10 mouse cellular contexts compared by ENCODE assay signal in the genomic region with DNA sequence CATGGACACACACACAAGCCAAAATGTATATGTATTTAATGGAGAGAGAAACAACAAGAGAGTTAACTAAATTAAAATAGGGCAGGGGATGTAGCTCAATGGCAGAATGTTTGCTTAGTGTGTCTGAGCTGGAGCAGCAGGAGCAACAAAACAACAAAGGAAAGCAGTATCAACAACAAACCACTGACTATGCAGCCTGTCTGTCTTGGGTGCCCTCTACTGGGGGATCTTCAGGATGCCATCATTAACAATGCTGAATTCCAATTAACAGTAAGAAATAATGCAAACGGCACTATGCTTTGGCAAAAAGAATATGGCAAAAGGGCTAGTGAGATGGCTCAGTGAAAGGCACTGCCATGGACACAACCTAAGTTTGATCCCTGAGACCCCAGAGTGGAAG. TPM values are rescaled to one million over a fixed set of nuclear protein-coding genes. Genes with fewer than 3 reads are reported as not detected.
DNase-seq lines count a peak whose midpoint lies in the region; ATAC-seq and TF ChIP-seq lines count a peak whose summit lies in the region.
"Had no signal": no experiment of that assay in that cellular context is flagged by ENCODE, and none has a peak within 500 bp of the region (broad histone marks: within the 10 kb centered on the region; RNA-seq: fewer than 3 reads in every experiment).

No protein-coding gene starts in this region.

- TF ChIP-seq CTCF in lung, adult 2 months (IDR thresholded peaks at IDR 0.05; ENCODE audit: insufficient read depth, low read length) = peak; percentile 31; the same call in 1 of the 2 replicates

- WGBS in lung, adult 2 months = 49% methylated on average over 1 of the region's 1 CpGs
- 43% methylated on average over 1 of the region's 1 CpGs for WGBS in liver, embryonic 13.5 days (ENCODE audit: insufficient replicate concordance)

- no peak overlapping the region for H3K4me3 ChIP-seq in lung, adult 2 months (replicated peaks; ENCODE audit: extremely low read depth, low read depth, low read length)
- H3K4me3 ChIP-seq in liver, embryonic 13.5 days (replicated peaks) = no peak overlapping the region
- H3K4me3 ChIP-seq: limb, embryonic 15.5 days had no signal

- no peaks in the 10 kb centered on the region; the same call in 1 of the 2 replicates for H3K4me1 ChIP-seq in lung, adult 2 months (ENCODE audit: control insufficient read depth, insufficient read depth, low read length)
- H3K4me1 ChIP-seq in liver, embryonic 13.5 days (replicated peaks) = no peaks in the 10 kb centered on the region
- H3K4me1 ChIP-seq: limb, embryonic 15.5 days had no signal

- no peak overlapping the region for H3K27ac ChIP-seq in liver, embryonic 13.5 days
- H3K27ac ChIP-seq: limb, embryonic 15.5 days had no signal

- no peak for ATAC-seq in liver, embryonic 13.5 days (ENCODE audit: low read depth)
- no peak for ATAC-seq in monocyte, adult 5-6 weeks (replicated peaks; ENCODE audit: insufficient number of reproducible peaks, low FRiP score, low TSS enrichment, poor library complexity, severe bottlenecking)

- DNase-seq in lung, adult 2 months = no peak
- no peak for DNase-seq in lung, postnatal 25 days (ENCODE audit: low spot score)
- peak; percentile 76 for DNase-seq in NIH3T3 (ENCODE audit: low read depth)
- DNase-seq in cerebellum, adult 9-11 months = peak; percentile 12
- DNase-seq in heart, postnatal 4 days = peak; percentile 58
- peak; percentile 16 for DNase-seq in liver, embryonic 13.5 days
- DNase-seq in right cerebral cortex, postnatal 4 days = peak; percentile 40

- H3K9ac ChIP-seq in liver, embryonic 13.5 days = no peak overlapping the region
- H3K9ac ChIP-seq: limb, embryonic 15.5 days had no signal

- H3K9me3 ChIP-seq in liver, embryonic 13.5 days (replicated peaks) = no peaks in the 10 kb centered on the region
- H3K9me3 ChIP-seq: limb, embryonic 15.5 days had no signal

- no peaks in the 10 kb centered on the region for H3K27me3 ChIP-seq in liver, embryonic 13.5 days
- H3K27me3 ChIP-seq: limb, embryonic 15.5 days had no signal

- no peak for TF ChIP-seq POLR2A in lung, adult 2 months (IDR thresholded peaks at IDR 0.05; ENCODE audit: borderline replicate concordance, extremely low read depth, low read depth, low read length)

- H3K4me2 ChIP-seq in liver, embryonic 13.5 days = no peak overlapping the region
- H3K4me2 ChIP-seq: limb, embryonic 15.5 days had no signal

- H3K36me3 ChIP-seq in liver, embryonic 13.5 days = no peaks in the 10 kb centered on the region

RNA-seq across cellular contexts. Expression of a gene that starts 10.9 kb away (rescaled TPM):
- 0.36 and 0.44 TPM in 2 replicates for polyA plus RNA-seq in lung, adult 2 months (2012; rRNA removed)
- total RNA-seq in heart, postnatal 4 days (2021) = 10 to 100 TPM; 10.5 to 11.1 TPM
- polyA plus RNA-seq in liver, embryonic 13.5 days (2015; fragmentation: Nextera tagmentation; extraction: Ambion mirVana) = 5.0 and 5.6 TPM in 2 replicates
- 2.6 to 6.8 TPM (median 6.5 TPM) in 3 replicates for total RNA-seq in monocyte, adult 5-6 weeks (2017)

RNA-seq across cellular contexts. Expression of a gene that starts 11.0 kb away (rescaled TPM):
- 0.39 and 0.45 TPM in 2 replicates for polyA plus RNA-seq in lung, adult 2 months (2012; rRNA removed)
- total RNA-seq in heart, postnatal 4 days (2021) = not detected
- polyA plus RNA-seq in liver, embryonic 13.5 days (2015; fragmentation: Nextera tagmentation; extraction: Ambion mirVana) = 0.10 and 0.15 TPM in 2 replicates
- 3.7 to 4.4 TPM in 2 of 3 replicates, not detected in the other for total RNA-seq in monocyte, adult 5-6 weeks (2017)
- polyA plus RNA-seq: stomach, embryonic 14.5 days had no signal

RNA-seq across cellular contexts. Expression of a gene that starts 35.0 kb away (rescaled TPM):
- polyA plus RNA-seq in lung, adult 2 months (2012; rRNA removed) = 0.27 and 0.46 TPM in 2 replicates
- 10 to 100 TPM; 18.1 to 18.7 TPM for total RNA-seq in heart, postnatal 4 days (2021)
- polyA plus RNA-seq in liver, embryonic 13.5 days (2015; fragmentation: Nextera tagmentation; extraction: Ambion mirVana) = 1.8 and 2.3 TPM in 2 replicates
- total RNA-seq in monocyte, adult 5-6 weeks (2017) = 1.1 to 8.2 TPM (median 1.6 TPM) in 3 replicates

Comparison
In these comparisons a context has a peak if more than half of its experiments do, and no peak if none do; other contexts are left out.
1. DNase-seq: peak in NIH3T3 (single experiment), cerebellum, adult 9-11 months (single experiment), heart, postnatal 4 days (single experiment), liver, embryonic 13.5 days (single experiment) and right cerebral cortex, postnatal 4 days (single experiment); none in lung, adult 2 months (single experiment) and lung, postnatal 25 days (single experiment).